Mouse (Mus musculus): ENCODE measurements around the gene Il12rb2. TPM values are rescaled to one million over a fixed set of nuclear protein-coding genes. Genes with fewer than 3 reads are reported as not detected.

The Il12rb2 gene
- 0.09 and 0.20 TPM in 2 replicates for polyA plus RNA-seq (2012; rRNA removed)

GRCm38 (mm10) chr6:67375982-67376391 is at the start of gene Il12rb2:
Gene Il12rb2 (minus strand): TSS chr6:67376188.

Other genes with a start within 250 kb of the Il12rb2 start
- 41.6 and 70.6 TPM in 2 replicates for gene Serbp1, start 138.0 kb downstream of the Il12rb2 start, polyA plus RNA-seq (2012; rRNA removed)
- gene Il23r, start 115.7 kb upstream of the Il12rb2 start, polyA plus RNA-seq (2012; rRNA removed), result not detected in 2 replicates
- 15.4 and 20.1 TPM in 2 replicates for gene Tacstd2, start 159.6 kb upstream of the Il12rb2 start, polyA plus RNA-seq (2012; rRNA removed)